Mouse (Mus musculus) common myeloid progenitor, adult 5-6 weeks (primary cell): ENCODE measurements around the gene Hoxd9. TPM values are rescaled to one million over a fixed set of nuclear protein-coding genes. Genes with fewer than 3 reads are reported as not detected.

Source experiments
- ATAC-seq: replicated peaks from 2 replicates; pipeline ENCODE4 v1.8.0; 2016; ENCODE audit warnings: low read depth, mild to moderate bottlenecking, moderate TSS enrichment, inconsistent platforms; ENCODE audit not compliant: poor library complexity, severe bottlenecking
- total RNA-seq: library from RNA; stranded (forward); fragments of 200-1000, 187-1606 nt; gene quantifications from 2 replicates; pipeline ENCODE4 v1.2.3, GENCODE M21; 2017

Hoxd9 gene
- total RNA-seq, 1 experiment from 2014 or later, result not detected

DNA sequence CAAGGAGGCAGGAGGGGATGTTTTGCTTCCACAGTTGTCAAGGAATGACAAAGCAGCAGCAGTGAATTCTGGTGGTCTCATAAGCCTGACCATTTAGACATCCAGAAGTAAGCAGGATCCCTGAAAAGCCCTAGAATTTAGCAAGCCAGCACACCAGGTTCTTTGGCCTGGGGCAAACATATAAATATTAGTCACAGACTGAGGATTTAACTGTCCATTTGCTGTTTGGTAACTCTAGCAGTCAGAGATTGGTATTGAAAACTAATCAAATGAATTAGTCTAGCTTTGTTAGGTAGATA lies 44.4 kb downstream of the Hoxd9 start:
- no peak for ATAC-seq

DNA sequence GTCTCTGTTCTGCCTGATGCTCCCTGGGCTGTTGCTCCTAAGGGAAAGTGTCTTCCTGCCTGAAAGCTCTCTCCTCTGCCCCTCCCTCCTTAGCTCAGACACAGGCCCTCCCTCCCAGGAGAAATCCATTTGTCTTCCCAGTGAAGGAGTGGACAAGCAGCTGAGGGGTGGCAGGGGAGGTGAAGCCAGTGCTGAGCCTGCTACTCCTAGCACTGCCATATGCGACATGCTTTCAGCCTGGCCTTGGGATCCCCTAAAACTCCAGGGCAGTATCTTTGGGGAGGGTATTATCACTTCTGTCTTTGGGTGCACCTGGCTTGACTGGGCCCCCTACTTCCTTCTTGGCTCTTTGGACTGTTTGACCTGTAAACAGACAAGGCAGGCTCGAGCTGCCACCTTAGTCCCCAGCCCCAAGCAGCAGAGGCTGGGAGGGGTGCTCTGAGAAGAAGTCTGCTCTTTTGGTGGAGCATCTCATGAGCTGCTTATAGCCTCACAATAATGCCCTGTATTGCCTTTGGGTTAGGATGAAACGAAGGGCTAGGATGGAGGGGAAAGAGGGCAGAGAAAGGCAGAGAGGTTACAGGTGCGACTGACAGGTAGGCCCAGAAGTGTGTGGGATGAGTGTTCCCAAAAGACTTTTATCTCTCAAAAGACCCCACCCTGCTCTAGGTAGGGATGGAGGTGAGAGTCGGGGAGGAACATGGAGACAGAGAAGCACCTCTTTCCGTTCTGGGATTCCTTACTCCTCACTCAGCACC lies 48.2 kb downstream of the Hoxd9 start:
- no peak for ATAC-seq

- no peak for ATAC-seq
Observed at GRCm38 (mm10) chr2:74746298-74746921, 48.9 kb downstream of the Hoxd9 start.

DNA sequence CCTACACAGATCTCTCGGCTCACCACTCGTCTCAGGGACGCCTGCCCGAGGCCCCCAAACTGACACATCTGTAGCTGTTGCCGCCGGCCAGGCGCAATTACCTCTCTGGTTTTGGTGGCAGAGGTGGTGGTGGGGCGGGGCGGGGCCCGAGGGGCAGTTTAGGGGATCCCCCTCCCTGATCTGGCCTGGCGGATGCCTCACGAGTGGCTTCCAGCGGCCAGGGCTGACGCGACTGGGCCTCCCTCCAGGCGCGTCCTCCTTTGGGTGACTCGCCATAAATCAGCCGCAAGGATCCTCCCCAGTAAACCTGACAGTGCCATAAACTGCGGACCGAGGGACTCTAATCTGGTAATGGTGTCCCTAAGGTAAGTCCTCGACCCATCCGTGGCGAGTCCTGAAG lies 49.5 kb downstream of the Hoxd9 start:
- no peak for ATAC-seq

- ATAC-seq, result no peak
Observed at GRCm38 (mm10) chr2:74747661-74748141, 50.2 kb downstream of the Hoxd9 start.

- ATAC-seq, result no peak
Observed at GRCm38 (mm10) chr2:74748436-74748995, 51.0 kb downstream of the Hoxd9 start.

DNA sequence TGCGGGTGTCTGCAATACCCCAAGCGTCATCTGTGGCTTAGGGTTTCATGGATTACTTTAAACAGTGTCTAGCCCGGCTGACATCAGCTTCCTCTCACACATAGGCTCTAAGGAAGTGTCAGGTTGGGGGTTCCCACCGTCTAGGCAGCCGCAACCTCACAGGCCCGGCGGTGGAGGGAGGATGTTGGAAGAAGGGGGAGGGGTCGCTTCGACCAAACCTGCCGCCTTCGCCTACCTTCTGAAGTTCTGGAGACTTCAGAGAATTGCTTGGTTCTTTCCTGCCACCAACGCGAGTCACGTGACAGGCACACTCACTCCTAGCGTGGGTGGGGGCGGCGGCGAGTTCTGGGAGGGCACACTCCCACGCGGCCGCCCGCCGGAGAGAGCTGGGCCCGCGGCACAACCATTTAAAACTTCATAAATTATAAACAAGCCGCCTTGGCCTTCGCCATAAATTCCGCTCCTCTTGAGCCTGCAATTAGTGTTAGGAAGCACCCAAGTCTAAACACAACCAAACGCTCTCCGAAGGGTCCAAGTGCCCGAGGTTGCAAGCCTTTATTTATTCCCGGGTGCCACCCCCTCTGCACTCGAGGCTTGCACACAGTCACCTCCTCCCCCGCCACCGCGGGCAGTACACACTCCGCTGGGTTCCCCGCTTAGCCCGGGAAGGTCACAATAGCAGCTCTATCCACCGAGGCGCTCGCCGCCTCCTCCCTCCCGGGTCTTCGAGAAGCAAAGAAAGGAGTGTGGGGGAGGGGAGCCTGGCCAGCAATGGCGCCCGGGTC lies 52.0 kb downstream of the Hoxd9 start:
- ATAC-seq, result peak; percentile 57

Other genes with a start within 250 kb of the Hoxd9 start
- 44.5 and 49.9 TPM in 2 replicates for gene Lnpk, start 118.3 kb upstream of the Hoxd9 start, total RNA-seq
- not detected in 2 replicates for gene Evx2, start 38.2 kb upstream of the Hoxd9 start, total RNA-seq
- not detected in 2 replicates for gene Hoxd13, start 29.4 kb upstream of the Hoxd9 start, total RNA-seq
- not detected in 2 replicates for gene Hoxd12, start 22.7 kb upstream of the Hoxd9 start, total RNA-seq
- not detected in 2 replicates for gene Hoxd11, start 18.2 kb upstream of the Hoxd9 start, total RNA-seq
- gene Hoxd10, start 5.8 kb upstream of the Hoxd9 start, total RNA-seq, result not detected in 2 replicates
- gene Hoxd8, start 6.9 kb downstream of the Hoxd9 start, total RNA-seq, result not detected in 2 replicates
- gene Hoxd3, start 14.2 kb downstream of the Hoxd9 start, total RNA-seq, result not detected in 2 replicates
- not detected in 2 replicates for gene Hoxd4, start 14.2 kb downstream of the Hoxd9 start, total RNA-seq
- not detected in 2 replicates for gene Gm28230, start 29.0 kb downstream of the Hoxd9 start, total RNA-seq
- not detected in 2 replicates for gene Hoxd1, start 65.3 kb downstream of the Hoxd9 start, total RNA-seq
- 27.6 and 28.7 TPM in 2 replicates for gene Mtx2, start 128.1 kb downstream of the Hoxd9 start, total RNA-seq